Mouse (Mus musculus): ENCODE measurements at regions not wholly inside any gene's neighbourhood (a gene's known extent, or its start where the extent isn't known, plus 50 kb on each side); places are given as distances from the start of the nearest gene placed in this dataset.

DNA sequence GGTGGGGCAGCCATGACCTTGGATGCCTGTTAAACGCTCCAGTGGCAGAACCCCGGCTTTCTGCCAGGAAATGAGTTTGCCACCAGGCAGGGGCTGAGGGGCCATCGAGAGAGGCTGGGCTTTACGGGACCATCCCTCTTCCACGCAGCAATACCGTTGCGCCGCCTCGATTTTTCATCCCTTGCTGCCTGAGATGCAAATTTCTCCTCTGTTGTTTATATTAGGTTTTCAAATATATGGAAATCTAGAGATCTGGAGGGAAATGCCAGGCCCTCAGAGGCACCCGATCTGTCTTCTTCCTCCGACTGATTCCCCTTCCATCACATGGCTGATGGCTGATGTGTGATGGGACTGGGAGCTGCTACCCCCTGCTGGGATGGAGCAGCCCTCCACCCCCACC lies 234.4 kb downstream of the Gm26897 start:
- no peaks in the 10 kb centered on the region for H3K36me3 ChIP-seq (ENCODE audit: control insufficient read depth, insufficient read depth, low read length, poor library complexity, severe bottlenecking)
- TF ChIP-seq CTCF (IDR thresholded peaks at IDR 0.05; ENCODE audit: low read depth, low read length) (no peak), POLR2A (IDR thresholded peaks at IDR 0.05; ENCODE audit: insufficient read depth, low read length) (no peak), EP300 (IDR thresholded peaks at IDR 0.05; ENCODE audit: insufficient read depth, low read depth, low read length) (no peak)
- H3K4me1 ChIP-seq (ENCODE audit: control insufficient read depth, insufficient read depth, low read length), result no peaks in the 10 kb centered on the region
- H3K27ac ChIP-seq (ENCODE audit: insufficient read depth, low read length), result no peak overlapping the region
- no peak overlapping the region for H3K4me3 ChIP-seq (ENCODE audit: low read depth, low read length)
- no peaks in the 10 kb centered on the region for H3K9me3 ChIP-seq (replicated peaks; ENCODE audit: control insufficient read depth, insufficient read depth, low read length, poor library complexity, severe bottlenecking)
- H3K9ac ChIP-seq (ENCODE audit: low read depth, poor library complexity, severe bottlenecking), result no peak overlapping the region
- no peaks in the 10 kb centered on the region for H3K27me3 ChIP-seq (ENCODE audit: control insufficient read depth, insufficient read depth, low read length, poor library complexity, severe bottlenecking)

DNA sequence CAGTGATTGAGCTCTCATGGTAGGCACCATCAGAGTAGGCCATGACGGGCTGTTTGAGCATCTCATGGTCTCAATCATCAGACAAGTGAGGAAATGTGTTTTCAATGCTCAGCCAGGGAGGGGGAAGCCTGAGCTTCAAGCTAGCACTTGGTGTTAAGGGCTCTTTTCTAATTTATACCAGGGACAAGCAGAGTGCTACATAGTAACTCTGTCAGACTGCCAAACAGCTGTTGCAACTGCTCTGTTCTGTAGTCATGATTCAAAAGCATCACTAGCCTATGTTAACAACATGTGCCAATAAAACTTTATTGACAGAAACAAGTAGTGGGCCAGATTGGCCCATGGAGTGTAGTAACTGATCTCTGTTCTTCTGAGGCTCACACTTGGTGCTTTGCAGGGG lies 235.0 kb downstream of the Gm26897 start:
- Histone ChIP-seq H3K27me3 (ENCODE audit: control insufficient read depth, insufficient read depth, low read length, poor library complexity, severe bottlenecking) (no peaks in the 10 kb centered on the region), H3K4me1 (ENCODE audit: control insufficient read depth, insufficient read depth, low read length) (no peaks in the 10 kb centered on the region), H3K9ac (ENCODE audit: low read depth, poor library complexity, severe bottlenecking) (no peak overlapping the region), H3K9me3 (replicated peaks; ENCODE audit: control insufficient read depth, insufficient read depth, low read length, poor library complexity, severe bottlenecking) (no peaks in the 10 kb centered on the region), H3K4me3 (ENCODE audit: low read depth, low read length) (no peak overlapping the region), H3K36me3 (ENCODE audit: control insufficient read depth, insufficient read depth, low read length, poor library complexity, severe bottlenecking) (no peaks in the 10 kb centered on the region), H3K27ac (ENCODE audit: insufficient read depth, low read length) (no peak overlapping the region)
- no peak for TF ChIP-seq POLR2A (IDR thresholded peaks at IDR 0.05; ENCODE audit: insufficient read depth, low read length)
- no peak for TF ChIP-seq CTCF (IDR thresholded peaks at IDR 0.05; ENCODE audit: low read depth, low read length)
- no peak for TF ChIP-seq EP300 (IDR thresholded peaks at IDR 0.05; ENCODE audit: insufficient read depth, low read depth, low read length)

DNA sequence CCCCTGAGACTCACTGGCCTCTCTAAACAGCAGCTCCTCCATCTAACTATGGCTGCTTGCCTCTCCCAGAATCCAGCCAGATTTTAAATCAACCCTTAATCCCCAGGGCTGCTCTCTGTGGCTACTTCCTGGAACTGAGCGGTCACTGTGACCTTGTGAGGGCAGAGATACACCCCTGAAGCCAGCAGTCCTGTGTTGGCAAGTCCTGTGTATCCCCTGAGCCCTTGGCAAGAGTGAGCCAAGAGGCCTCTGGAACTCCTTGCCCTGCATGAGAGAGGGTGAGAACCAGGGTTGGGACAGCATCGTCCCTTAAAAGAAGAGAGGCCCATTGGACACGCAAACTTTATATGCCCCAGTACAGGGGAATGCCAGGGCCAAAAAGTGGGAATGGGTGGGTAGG lies 237.5 kb downstream of the Gm26897 start:
- Histone ChIP-seq H3K36me3 (ENCODE audit: control insufficient read depth, insufficient read depth, low read length, poor library complexity, severe bottlenecking) (no peaks in the 10 kb centered on the region), H3K27ac (ENCODE audit: insufficient read depth, low read length) (no peak overlapping the region), H3K9me3 (replicated peaks; ENCODE audit: control insufficient read depth, insufficient read depth, low read length, poor library complexity, severe bottlenecking) (no peaks in the 10 kb centered on the region), H3K4me1 (ENCODE audit: control insufficient read depth, insufficient read depth, low read length) (no peaks in the 10 kb centered on the region), H3K9ac (ENCODE audit: low read depth, poor library complexity, severe bottlenecking) (no peak overlapping the region), H3K27me3 (ENCODE audit: control insufficient read depth, insufficient read depth, low read length, poor library complexity, severe bottlenecking) (no peaks in the 10 kb centered on the region), H3K4me3 (ENCODE audit: low read depth, low read length) (no peak overlapping the region)
- TF ChIP-seq EP300 (IDR thresholded peaks at IDR 0.05; ENCODE audit: insufficient read depth, low read depth, low read length) (no peak), CTCF (IDR thresholded peaks at IDR 0.05; ENCODE audit: low read depth, low read length) (no peak), POLR2A (IDR thresholded peaks at IDR 0.05; ENCODE audit: insufficient read depth, low read length) (no peak)

DNA sequence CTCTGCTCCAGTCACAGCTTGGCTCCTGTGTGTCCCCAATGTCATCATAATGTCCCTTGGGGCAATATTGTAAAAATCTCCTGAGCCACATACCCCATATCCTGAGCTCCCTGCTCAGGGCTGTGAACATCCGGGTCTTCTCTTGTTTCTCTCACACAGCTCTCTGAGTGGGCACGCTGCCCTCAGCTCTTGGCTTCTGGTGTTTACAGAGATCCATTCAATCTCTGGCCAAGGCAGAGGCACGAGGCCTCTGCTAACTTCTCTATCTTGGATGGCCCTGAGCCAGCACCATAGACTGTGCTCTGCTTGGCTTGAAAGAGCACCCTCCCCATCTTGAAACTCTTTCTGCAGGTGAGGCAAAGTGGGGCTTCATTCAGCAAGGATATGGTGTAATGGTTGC lies 238.2 kb downstream of the Gm26897 start:
- no peak overlapping the region for H3K9ac ChIP-seq (ENCODE audit: low read depth, poor library complexity, severe bottlenecking)
- TF ChIP-seq EP300 (IDR thresholded peaks at IDR 0.05; ENCODE audit: insufficient read depth, low read depth, low read length) (no peak), POLR2A (IDR thresholded peaks at IDR 0.05; ENCODE audit: insufficient read depth, low read length) (no peak), CTCF (IDR thresholded peaks at IDR 0.05; ENCODE audit: low read depth, low read length) (no peak)

DNA sequence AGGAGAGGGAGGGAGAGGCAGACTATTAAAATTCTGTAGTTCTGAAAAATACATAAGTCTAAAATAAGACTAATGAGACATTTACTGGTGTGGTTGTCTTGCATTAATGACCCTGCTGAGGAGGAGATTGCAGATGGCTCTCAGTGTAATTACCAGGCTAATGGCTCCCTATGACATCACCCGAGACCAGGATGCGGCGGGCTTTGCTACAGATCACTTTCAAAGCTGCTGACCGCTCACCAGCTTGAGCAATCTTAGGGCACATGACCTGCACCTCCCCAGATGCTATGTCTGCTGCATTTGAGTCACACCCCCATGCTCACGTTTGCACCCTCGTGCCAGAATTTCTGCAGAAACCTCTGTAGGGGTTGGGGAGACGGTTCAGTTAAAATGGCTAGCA lies 242.0 kb downstream of the Gm26897 start:
- Histone ChIP-seq H3K27ac (ENCODE audit: insufficient read depth, low read length) (no peak overlapping the region), H3K4me1 (ENCODE audit: control insufficient read depth, insufficient read depth, low read length) (no peaks in the 10 kb centered on the region), H3K9ac (ENCODE audit: low read depth, poor library complexity, severe bottlenecking) (no peak overlapping the region), H3K27me3 (ENCODE audit: control insufficient read depth, insufficient read depth, low read length, poor library complexity, severe bottlenecking) (no peaks in the 10 kb centered on the region), H3K36me3 (ENCODE audit: control insufficient read depth, insufficient read depth, low read length, poor library complexity, severe bottlenecking) (no peaks in the 10 kb centered on the region), H3K9me3 (replicated peaks; ENCODE audit: control insufficient read depth, insufficient read depth, low read length, poor library complexity, severe bottlenecking) (no peaks in the 10 kb centered on the region), H3K4me3 (ENCODE audit: low read depth, low read length) (no peak overlapping the region)
- TF ChIP-seq EP300 (IDR thresholded peaks at IDR 0.05; ENCODE audit: insufficient read depth, low read depth, low read length) (no peak), CTCF (IDR thresholded peaks at IDR 0.05; ENCODE audit: low read depth, low read length) (no peak), POLR2A (IDR thresholded peaks at IDR 0.05; ENCODE audit: insufficient read depth, low read length) (no peak)

More for the DNA sequence above, 238.2 kb downstream of the Gm26897 start:
- Histone ChIP-seq H3K27me3 (ENCODE audit: control insufficient read depth, insufficient read depth, low read length, poor library complexity, severe bottlenecking) (no peaks in the 10 kb centered on the region), H3K27ac (ENCODE audit: insufficient read depth, low read length) (no peak overlapping the region), H3K4me3 (ENCODE audit: low read depth, low read length) (no peak overlapping the region), H3K9me3 (replicated peaks; ENCODE audit: control insufficient read depth, insufficient read depth, low read length, poor library complexity, severe bottlenecking) (no peaks in the 10 kb centered on the region), H3K4me1 (ENCODE audit: control insufficient read depth, insufficient read depth, low read length) (no peaks in the 10 kb centered on the region), H3K36me3 (ENCODE audit: control insufficient read depth, insufficient read depth, low read length, poor library complexity, severe bottlenecking) (no peaks in the 10 kb centered on the region)

- Histone ChIP-seq H3K4me1 (ENCODE audit: control insufficient read depth, insufficient read depth, low read length) (no peaks in the 10 kb centered on the region), H3K4me3 (ENCODE audit: low read depth, low read length) (no peak overlapping the region)
These were observed 245.9 kb downstream of the Gm26897 start for GRCm38 (mm10) chr5:111979601-111980000.

More at GRCm38 (mm10) chr5:111979601-111980000, 245.9 kb downstream of the Gm26897 start:
- Histone ChIP-seq H3K36me3 (ENCODE audit: control insufficient read depth, insufficient read depth, low read length, poor library complexity, severe bottlenecking) (no peaks in the 10 kb centered on the region), H3K27me3 (ENCODE audit: control insufficient read depth, insufficient read depth, low read length, poor library complexity, severe bottlenecking) (no peaks in the 10 kb centered on the region), H3K9me3 (replicated peaks; ENCODE audit: control insufficient read depth, insufficient read depth, low read length, poor library complexity, severe bottlenecking) (peaks cover 4% of the 10 kb centered on the region; the same call in 1 of the 2 replicates), H3K27ac (ENCODE audit: insufficient read depth, low read length) (no peak overlapping the region), H3K9ac (ENCODE audit: low read depth, poor library complexity, severe bottlenecking) (no peak overlapping the region)
- TF ChIP-seq POLR2A (IDR thresholded peaks at IDR 0.05; ENCODE audit: insufficient read depth, low read length) (no peak), EP300 (IDR thresholded peaks at IDR 0.05; ENCODE audit: insufficient read depth, low read depth, low read length) (no peak), CTCF (IDR thresholded peaks at IDR 0.05; ENCODE audit: low read depth, low read length) (no peak)
